Comparison of ENCODE assay signal across 26 mouse cellular contexts in the genomic region with DNA sequence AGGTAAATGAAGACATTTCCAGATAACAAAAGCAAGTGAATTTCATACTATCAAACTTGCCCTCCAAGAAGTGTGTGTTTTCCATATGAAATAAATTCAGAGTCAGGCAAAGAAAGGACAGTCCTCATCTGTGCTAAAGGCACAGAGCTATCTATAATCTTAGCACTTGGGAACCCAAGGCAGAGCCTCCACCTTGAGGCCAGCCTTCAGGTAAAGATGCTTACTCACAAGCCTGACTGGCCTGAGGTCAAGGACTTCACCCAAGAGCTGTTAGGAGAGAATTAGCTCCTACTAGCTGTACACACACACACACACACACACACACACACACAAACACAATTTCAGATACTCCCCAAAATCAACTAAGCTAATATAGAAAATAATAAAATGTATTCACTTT. TPM values are rescaled to one million over a fixed set of nuclear protein-coding genes. Genes with fewer than 3 reads are reported as not detected.
"Had no signal": no experiment of that assay in that cellular context is flagged by ENCODE, and none has a peak within 500 bp of the region (broad histone marks: within the 10 kb centered on the region; RNA-seq: fewer than 3 reads in every experiment).

No protein-coding gene starts in this region.

- H3K4me3 ChIP-seq: heart, embryonic 13.5 days; heart, embryonic 15.5 days; hindbrain, embryonic 13.5 days; hindbrain, embryonic 15.5 days; kidney, embryonic 15.5 days; limb, embryonic 13.5 days; limb, embryonic 15.5 days; liver, embryonic 13.5 days had no signal

- ATAC-seq: forebrain, postnatal 0 days; hindbrain, postnatal 0 days had no signal

- H3K9ac ChIP-seq: forebrain, postnatal 0 days; heart, embryonic 13.5 days; heart, embryonic 15.5 days; hindbrain, embryonic 13.5 days; hindbrain, embryonic 15.5 days; kidney, embryonic 15.5 days; limb, embryonic 13.5 days; limb, embryonic 15.5 days; liver, embryonic 13.5 days had no signal

- H3K4me2 ChIP-seq: heart, embryonic 11.5 days; heart, embryonic 13.5 days; heart, embryonic 15.5 days; hindbrain, embryonic 13.5 days; hindbrain, embryonic 15.5 days; kidney, embryonic 15.5 days; limb, embryonic 13.5 days; limb, embryonic 15.5 days; liver, embryonic 13.5 days had no signal

- H3K4me1 ChIP-seq: limb, embryonic 15.5 days had no signal

- H3K9me3 ChIP-seq: heart, embryonic 13.5 days; heart, embryonic 15.5 days; hindbrain, embryonic 13.5 days; hindbrain, embryonic 15.5 days; kidney, embryonic 15.5 days; limb, embryonic 13.5 days; limb, embryonic 15.5 days; liver, embryonic 13.5 days had no signal

- H3K36me3 ChIP-seq: heart, embryonic 13.5 days; heart, embryonic 15.5 days; hindbrain, embryonic 13.5 days; hindbrain, embryonic 15.5 days; kidney, embryonic 15.5 days; limb, embryonic 13.5 days; limb, embryonic 15.5 days had no signal

- H3K27ac ChIP-seq: heart, embryonic 13.5 days; heart, embryonic 15.5 days; hindbrain, embryonic 13.5 days; hindbrain, embryonic 15.5 days; hindbrain, postnatal 0 days; kidney, embryonic 15.5 days; kidney, postnatal 0 days; limb, embryonic 13.5 days; limb, embryonic 15.5 days; liver, embryonic 13.5 days had no signal

- DNase-seq: forebrain, postnatal 0 days; gastrocnemius, postnatal 14 days; gastrocnemius, postnatal 36 days; heart, adult 18-20 months; heart, postnatal 14 days; heart, postnatal 36 days; kidney, adult 11 months; kidney, adult 2 months; kidney, postnatal 14 days; layer of hippocampus, adult 9-11 months; layer of hippocampus, postnatal 36 days; left cerebral cortex, postnatal 4 days; liver, embryonic 13.5 days had no signal

- H3K27me3 ChIP-seq: heart, embryonic 13.5 days; heart, embryonic 15.5 days; hindbrain, embryonic 13.5 days; hindbrain, embryonic 15.5 days; kidney, embryonic 15.5 days; limb, embryonic 13.5 days; limb, embryonic 15.5 days; liver, embryonic 13.5 days had no signal

RNA-seq across cellular contexts. Expression of a gene that starts 36.4 kb away (rescaled TPM):
- polyA plus RNA-seq: heart, embryonic 11.5 days; heart, embryonic 13.5 days; heart, embryonic 15.5 days; hindbrain, embryonic 11.5 days; hindbrain, embryonic 15.5 days; hindbrain, postnatal 0 days; kidney, adult 2 months; kidney, embryonic 15.5 days; large intestine, adult 2 months; limb, embryonic 13.5 days; limb, embryonic 15.5 days had no signal

RNA-seq across cellular contexts. Expression of a gene that starts 57.2 kb away (rescaled TPM):
- polyA plus RNA-seq: gonadal fat pad, adult 2 months had no signal
